Mouse (Mus musculus) granulocyte monocyte progenitor cell, adult 5-6 weeks (primary cell): Measurements from ENCODE around the gene Whamm. TPM values are rescaled to one million over a fixed set of nuclear protein-coding genes. Genes with fewer than 3 reads are reported as not detected.

Experiments used
- total RNA-seq, 2 experiments: library from RNA; stranded (forward) in 1 of 2; stranded (reverse) in 1 of 2; fragments of 200-712, 200-1000 nt in 1 of 2; fragments of >200 nt in 1 of 2; fragmentation: Nextera tagmentation in 1 of 2; gene quantifications; 2 replicates each; pipeline ENCODE4 v1.2.3; 2014 to 2017

The Whamm gene
- total RNA-seq, 2 experiments from 2014 or later = 9.2 to 19.3 TPM

Other genes starting within 250 kb of the Whamm start
- gene Rps17, start 226.0 kb upstream of the Whamm start, total RNA-seq (2014; fragmentation: Nextera tagmentation) = 4,638 and 5,139 TPM in 2 replicates
- 3,883 and 3,979 TPM in 2 replicates for gene Rps17, start 226.0 kb upstream of the Whamm start, total RNA-seq (2017)
- not detected in 2 replicates for gene Cpeb1, start 115.8 kb upstream of the Whamm start, total RNA-seq (2014; fragmentation: Nextera tagmentation)
- gene Cpeb1, start 115.8 kb upstream of the Whamm start, total RNA-seq (2017) = not detected in 2 replicates
- gene Ap3b2, start 77.3 kb upstream of the Whamm start, total RNA-seq (2014; fragmentation: Nextera tagmentation) = not detected in 2 replicates
- not detected in 2 replicates for gene Ap3b2, start 77.3 kb upstream of the Whamm start, total RNA-seq (2017)
- gene BC048679, start 73.0 kb upstream of the Whamm start, total RNA-seq (2014; fragmentation: Nextera tagmentation) = not detected in 2 replicates
- gene BC048679, start 73.0 kb upstream of the Whamm start, total RNA-seq (2017) = not detected in 2 replicates
- gene Fsd2, start 4.3 kb upstream of the Whamm start, total RNA-seq (2014; fragmentation: Nextera tagmentation) = 0.66 TPM in 1 of 2 replicates, not detected in the other
- 0.13 and 0.41 TPM in 2 replicates for gene Fsd2, start 4.3 kb upstream of the Whamm start, total RNA-seq (2017)
- 0.11 and 0.39 TPM in 2 replicates for gene Homer2, start 136.3 kb downstream of the Whamm start, total RNA-seq (2014; fragmentation: Nextera tagmentation)
- gene Homer2, start 136.3 kb downstream of the Whamm start, total RNA-seq (2017) = 1.5 and 5.2 TPM in 2 replicates
- 63.3 and 65.3 TPM in 2 replicates for gene Ramac, start 191.7 kb downstream of the Whamm start, total RNA-seq (2014; fragmentation: Nextera tagmentation)
- 88.6 and 89.8 TPM in 2 replicates for gene Ramac, start 191.7 kb downstream of the Whamm start, total RNA-seq (2017)
- gene 3110040N11Rik, start 218.2 kb downstream of the Whamm start, total RNA-seq (2014; fragmentation: Nextera tagmentation) = 20.0 and 28.1 TPM in 2 replicates
- gene 3110040N11Rik, start 218.2 kb downstream of the Whamm start, total RNA-seq (2017) = 69.5 and 80.4 TPM in 2 replicates